Mouse (Mus musculus): ENCODE measurements at regions not wholly inside any gene's neighbourhood (a gene's known extent, or its start where the extent isn't known, plus 50 kb on each side); places are given as distances from the start of the nearest gene placed in this dataset.

DNA sequence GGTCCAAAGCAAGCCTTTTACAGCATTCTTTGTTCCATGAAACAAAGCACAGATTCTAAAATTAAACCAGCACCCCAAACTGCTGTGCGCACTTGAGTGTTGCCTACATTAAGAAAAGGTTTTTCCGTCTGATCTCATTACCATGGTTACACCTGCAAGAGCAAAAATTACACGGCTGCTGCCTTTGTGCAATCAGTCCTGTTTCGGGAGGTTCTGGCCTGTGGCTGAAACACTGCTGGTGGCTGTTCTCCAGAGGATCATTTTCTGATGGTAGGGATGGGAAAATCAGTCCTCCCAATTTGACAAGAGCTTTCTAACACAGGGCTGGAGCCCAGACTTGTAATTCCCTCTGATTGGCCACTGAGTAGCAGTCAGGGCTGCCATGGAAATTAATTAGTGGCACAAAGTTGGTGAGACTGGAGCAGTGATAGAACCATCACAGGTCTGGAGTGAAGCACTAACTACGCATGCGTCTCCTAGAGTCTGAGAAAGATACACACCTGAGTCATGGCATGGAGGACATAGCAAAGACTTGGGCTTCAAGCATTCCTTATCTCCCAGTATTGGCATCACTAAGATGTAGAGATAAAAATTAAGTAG is 114.8 kb upstream of the Fam49a start:
- no peak for ATAC-seq (ENCODE audit: extremely low read depth, insufficient number of reproducible peaks, low FRiP score, poor library complexity, severe bottlenecking)

DNA sequence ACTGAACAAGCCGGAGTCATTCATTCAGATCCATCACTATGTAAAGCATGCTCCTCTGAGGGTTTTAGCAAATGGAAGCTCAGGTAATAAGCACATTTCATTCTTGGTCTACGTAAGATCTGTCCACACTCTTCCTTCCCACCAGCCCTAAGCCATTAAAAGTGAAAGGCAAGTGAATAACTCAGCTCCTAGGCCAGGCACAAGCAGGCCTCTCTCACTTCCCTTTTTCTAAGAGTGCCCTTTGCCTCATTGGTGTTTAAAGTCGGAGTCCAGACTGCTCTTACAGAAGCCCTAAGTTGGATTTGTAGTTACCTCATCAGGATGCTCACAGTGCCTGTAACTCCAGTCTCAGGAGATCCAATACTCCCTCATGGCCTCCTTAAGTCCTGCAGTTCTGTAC is 114.1 kb upstream of the Fam49a start:
- no peak for ATAC-seq (ENCODE audit: extremely low read depth, insufficient number of reproducible peaks, low FRiP score, poor library complexity, severe bottlenecking)

DNA sequence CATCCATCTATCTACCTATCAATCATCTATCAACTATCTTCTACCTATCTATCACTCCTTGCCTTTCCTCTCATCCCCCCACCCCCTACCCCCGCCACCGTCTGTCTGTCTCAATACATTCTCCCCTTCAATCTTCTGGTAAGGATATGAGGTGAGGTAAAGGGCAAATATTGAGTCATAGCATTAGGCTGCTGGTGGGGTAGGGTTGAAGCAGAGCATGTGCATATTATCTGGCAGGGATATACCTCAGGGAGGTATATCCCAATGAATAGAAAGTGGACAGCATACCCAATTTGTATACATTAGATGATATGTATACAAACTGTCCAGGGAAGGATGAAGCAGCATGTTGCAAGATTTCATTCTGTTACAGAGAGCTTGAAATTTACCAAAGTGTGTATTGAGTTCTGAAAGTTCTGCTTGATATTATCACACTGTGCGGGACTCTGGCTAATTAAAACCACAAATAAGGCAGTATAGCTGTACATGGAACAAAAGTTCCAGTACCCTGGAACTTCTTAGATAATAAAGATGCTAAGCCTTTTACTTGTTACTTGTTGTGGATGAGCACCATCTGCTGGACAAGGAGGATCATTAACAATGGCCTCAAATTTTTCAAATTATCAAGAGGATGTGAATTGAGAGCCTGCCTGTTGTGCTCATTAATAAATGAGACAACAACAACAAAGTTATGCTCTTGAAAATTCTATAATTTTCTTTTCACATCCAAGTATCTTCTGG is 113.1 kb upstream of the Fam49a start:
- ATAC-seq (ENCODE audit: extremely low read depth, insufficient number of reproducible peaks, low FRiP score, poor library complexity, severe bottlenecking) = no peak

DNA sequence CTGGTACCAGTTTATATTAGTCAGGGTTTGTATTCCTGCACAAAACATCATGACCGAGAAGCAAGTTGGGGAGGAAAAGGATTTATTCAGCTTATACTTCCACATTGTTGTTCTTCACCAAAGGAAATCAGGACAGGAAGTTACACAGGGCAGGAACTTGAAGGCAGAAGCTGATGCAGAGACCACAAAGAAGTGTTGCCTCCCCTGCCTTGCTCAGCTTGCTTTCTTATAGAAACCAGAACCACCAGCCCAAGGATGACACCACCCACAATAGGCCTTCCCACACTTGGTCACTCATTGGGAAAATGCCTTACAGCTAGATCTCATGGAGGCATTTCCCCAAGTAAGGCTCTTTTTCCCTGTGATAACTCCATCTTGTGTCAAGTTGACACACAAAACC is 97.5 kb upstream of the Fam49a start:
- ATAC-seq (ENCODE audit: extremely low read depth, insufficient number of reproducible peaks, low FRiP score, poor library complexity, severe bottlenecking) = no peak

DNA sequence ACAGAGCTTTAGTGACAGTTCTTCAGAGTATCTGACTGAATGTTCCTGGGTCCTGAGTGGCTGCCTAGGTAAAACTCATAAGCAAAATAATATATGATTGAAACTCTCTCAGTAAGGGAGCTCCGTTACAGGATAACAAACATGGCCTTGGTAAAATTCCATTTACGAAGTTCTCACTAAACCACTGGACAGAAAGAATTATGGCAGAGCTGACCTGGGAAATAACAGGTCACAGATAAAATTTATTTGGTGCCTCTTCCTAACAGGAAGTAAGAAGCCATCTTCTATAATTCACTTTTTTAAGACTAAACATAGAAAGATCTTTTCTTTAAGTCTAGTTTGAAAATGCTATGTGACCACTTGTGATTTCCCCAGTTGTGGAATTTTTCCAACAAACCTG is 91.4 kb upstream of the Fam49a start:
- ATAC-seq (ENCODE audit: extremely low read depth, insufficient number of reproducible peaks, low FRiP score, poor library complexity, severe bottlenecking) = no peak

DNA sequence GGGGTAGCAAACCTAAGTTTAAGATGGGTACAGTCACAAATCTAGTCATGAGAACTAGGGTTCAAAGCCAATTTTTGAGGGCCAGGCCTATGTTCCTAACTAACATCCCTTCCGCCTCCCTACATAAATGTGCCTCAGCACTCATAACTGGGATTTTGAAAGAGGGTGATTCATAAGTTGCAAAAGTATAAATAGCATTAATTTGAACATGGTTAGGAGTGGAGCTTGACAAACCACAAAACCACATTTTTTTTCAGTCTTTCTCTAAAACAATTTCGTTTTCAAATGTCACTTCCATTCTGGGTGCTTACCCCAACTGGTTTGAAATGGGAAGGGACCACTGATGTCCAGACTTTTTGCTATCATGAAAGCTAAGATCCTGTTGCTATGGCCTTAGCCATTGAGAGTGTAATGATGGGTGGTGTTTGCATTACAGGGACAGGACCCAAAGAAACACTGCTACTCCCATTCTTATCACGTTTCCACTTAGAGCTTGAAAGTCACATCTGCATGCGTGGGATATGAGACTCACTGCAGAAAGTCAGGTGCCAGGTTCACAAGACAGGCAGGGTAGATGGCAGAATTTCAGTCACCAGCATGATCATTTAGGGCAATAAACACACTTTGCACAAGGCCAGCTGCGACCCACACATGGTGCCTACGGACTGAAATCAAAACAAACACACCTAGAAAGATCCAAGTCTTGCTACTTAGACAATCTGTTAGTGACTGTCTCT is 89.7 kb upstream of the Fam49a start:
- no peak for ATAC-seq (ENCODE audit: extremely low read depth, insufficient number of reproducible peaks, low FRiP score, poor library complexity, severe bottlenecking)

DNA sequence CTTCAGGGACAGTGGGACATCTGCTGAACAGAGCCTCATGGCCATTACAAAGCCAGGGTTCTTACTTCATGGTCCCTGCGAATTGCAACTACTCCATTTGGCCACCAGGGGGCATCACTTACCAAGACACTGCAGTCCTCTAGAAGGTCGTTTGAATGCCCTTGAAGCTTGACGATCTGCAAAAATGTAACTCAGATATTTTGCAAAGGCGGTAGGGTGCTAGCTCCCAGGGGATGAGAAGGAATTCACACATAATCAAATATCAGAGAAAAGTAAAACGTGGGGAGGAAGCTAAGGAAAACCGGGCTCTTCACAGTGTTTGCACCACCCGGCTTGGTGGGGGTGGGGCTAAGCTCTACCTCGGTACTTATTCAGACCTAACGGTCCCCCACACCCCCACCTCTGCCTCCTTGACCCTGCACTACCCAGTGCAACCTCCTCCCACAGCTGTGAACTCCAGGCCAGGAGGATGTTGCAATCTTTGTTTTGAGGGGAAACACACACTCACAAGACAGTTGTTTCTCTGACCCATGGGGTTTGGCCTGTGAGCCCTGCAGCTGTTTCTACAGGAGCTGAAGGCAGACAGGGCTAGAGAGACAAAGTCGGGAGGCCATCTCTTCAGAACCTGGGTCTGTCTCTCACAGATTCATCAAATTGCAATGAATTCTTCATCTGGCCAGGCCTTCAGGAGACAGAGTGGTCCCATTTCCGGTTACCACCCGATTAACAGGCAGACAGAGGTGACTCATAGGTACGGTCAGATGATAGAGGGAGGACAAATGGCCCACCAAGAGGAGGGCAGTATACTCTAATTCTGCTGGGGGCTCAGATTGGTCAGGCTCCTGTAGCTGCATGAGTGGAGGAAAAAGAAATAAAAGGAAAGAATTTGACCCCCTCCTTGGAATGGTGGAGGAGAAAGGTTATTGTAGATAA is 85.3 kb upstream of the Fam49a start:
- peak; percentile 86 for ATAC-seq (ENCODE audit: extremely low read depth, insufficient number of reproducible peaks, low FRiP score, poor library complexity, severe bottlenecking)

DNA sequence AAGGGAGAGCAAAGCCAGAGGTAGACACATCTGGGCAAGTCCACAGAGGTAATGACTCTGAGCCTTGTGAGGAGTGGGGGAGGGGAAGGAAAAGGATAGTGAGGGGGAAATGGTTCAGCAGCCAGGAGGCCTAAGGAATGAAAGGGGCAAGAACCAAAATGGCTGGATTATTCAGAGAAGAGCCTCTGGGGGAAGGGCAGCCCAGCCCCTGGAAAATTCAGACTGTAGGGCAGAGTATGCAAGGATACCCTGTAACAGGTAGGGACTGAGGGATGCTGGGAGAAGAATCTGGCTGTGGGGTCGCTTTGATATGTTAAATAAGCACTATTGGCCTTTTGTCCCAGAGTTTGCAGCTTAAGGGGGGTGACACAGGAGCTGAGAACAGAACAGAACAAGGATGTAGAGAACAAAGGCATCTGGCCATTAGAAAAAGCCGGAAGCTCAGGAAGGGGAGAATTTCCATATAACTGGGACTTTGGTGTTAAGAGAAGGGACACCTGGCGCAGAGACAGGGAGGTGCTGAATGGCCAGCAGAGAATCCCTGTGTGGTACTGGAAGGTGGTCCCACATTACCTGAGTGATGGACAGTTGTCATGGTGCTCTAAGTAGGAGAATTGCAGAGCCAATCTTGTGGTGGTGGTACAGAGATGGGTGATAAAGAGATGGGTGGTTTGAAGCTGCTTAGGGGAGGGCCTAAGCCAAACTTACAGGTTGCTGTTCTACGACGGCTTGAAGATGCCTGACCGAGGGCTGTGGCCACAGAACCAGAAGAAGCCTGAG is 84.5 kb upstream of the Fam49a start:
- ATAC-seq (ENCODE audit: extremely low read depth, insufficient number of reproducible peaks, low FRiP score, poor library complexity, severe bottlenecking) = no peak

DNA sequence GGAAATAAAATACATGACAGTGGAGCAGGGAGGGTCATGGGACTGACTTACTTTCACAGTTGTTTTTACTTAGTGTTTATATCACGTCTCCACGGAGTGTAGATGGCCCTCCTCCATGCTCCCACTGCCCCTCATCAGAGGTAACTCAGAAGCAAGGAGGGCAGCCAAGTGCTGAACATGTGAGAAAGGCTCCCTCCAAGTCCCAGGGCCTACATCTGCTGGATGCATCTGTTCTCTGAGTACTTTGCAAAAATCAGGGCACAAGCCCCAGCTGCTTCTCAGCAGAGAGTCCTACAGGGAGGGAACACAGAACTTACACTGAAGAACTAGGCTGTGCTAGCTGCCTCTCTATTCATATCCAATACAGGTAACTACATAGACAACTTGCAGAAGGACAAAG is 83.5 kb upstream of the Fam49a start:
- ATAC-seq (ENCODE audit: extremely low read depth, insufficient number of reproducible peaks, low FRiP score, poor library complexity, severe bottlenecking) = no peak

DNA sequence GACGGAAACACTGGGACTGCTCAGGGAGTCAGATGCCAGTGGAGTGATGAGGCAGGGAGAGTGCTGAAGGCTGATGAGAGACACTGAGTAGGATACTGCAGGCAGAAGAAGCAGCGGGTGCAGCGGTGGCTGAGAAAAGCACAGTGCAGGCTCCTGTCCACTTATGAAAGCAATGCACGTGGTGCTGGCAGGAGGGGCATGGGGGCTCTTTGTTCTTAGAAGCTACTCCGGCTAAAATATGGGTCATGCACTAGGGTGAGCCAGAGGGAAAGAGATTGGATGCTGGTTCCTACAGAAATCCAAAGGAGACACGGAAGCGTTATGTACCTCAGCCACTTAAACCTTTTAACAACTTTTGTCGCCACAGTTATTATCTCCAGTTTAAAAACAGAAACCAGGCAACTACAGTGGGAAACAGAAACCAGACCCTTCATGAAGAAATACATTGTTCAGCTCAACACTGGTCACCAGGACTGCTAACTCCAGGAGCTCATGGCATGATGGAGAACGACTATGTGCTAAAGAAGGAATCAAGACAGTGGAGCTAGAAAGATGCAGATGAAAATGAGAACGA is 82.6 kb upstream of the Fam49a start:
- no peak for ATAC-seq (ENCODE audit: extremely low read depth, insufficient number of reproducible peaks, low FRiP score, poor library complexity, severe bottlenecking)

DNA sequence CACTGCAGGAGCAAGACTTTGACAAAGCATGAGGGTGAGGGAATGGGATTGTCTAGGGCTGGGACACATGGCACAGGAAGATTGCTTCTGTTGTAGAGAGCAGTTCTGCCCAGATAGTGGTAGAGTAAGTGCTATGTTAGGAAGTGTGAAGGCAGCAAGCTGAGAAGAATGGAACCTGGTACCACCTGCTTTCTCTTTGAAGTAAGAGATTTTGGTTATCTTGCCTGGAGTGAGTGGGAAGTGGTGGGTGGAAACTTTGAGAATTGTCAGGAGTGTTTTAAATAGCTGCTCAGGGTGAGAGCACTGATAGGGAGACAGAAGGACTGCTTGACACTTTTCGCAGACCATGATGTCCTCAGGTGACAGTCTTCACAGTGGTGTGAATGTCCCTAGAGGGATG is 81.0 kb upstream of the Fam49a start:
- no peak for ATAC-seq (ENCODE audit: extremely low read depth, insufficient number of reproducible peaks, low FRiP score, poor library complexity, severe bottlenecking)

DNA sequence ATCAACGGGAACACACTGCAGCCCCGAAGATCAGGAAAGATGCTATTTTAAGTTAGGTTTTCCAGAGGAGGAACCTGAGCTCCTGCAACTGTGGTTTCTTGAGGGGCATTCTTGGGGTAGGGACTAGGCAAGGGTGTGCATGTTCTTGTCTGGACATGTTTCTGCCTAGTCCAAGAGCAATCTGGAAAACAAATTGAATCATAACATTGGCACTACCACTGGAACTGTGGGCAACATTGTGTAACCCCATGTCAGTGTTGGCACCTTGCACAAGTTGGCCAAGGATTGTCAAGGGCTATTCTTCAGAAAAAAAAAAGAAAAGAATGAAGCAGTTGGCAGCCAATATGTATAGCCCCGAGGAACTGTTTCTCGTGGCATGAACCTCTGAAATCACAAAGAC is 80.3 kb upstream of the Fam49a start:
- no peak for ATAC-seq (ENCODE audit: extremely low read depth, insufficient number of reproducible peaks, low FRiP score, poor library complexity, severe bottlenecking)

DNA sequence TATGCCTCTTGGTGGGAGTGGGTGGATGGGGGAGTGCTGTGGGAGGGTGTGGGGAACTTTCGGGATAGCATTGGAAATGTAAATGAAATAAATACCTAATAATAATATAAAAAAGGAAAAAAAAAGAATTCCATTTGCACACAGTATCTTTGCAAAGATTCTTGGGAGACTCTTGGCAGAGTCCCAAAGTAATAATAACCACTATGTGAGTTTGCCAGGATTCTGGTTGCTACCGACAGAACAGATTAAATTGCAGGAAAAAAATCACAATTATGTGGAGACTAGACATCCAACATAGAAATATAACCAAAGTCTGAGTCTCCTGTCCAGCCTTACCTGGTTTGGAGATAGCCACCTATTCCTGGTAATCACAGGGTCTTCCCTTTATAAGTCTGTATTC is 75.6 kb upstream of the Fam49a start:
- no peak for ATAC-seq (ENCODE audit: extremely low read depth, insufficient number of reproducible peaks, low FRiP score, poor library complexity, severe bottlenecking)

DNA sequence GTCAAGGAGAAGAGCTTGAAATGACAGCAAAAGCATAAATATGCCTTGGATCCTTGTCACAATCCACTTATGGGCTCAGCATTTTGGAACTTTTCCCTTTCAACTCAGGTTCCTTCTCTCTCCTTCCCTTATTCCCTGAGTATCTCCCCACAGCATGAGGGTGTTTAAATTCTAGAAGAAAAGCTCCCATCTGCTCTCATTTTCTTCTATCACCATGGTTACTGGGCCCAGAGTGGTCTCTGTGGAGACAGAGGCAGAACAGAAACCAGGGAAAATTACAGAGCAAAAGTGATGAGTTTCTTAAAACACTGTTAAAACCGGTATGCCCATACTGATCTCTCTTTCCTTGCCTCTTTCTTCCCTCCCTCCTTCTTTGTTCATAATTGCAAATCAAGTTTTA is 66.9 kb upstream of the Fam49a start:
- no peak for ATAC-seq (ENCODE audit: extremely low read depth, insufficient number of reproducible peaks, low FRiP score, poor library complexity, severe bottlenecking)

DNA sequence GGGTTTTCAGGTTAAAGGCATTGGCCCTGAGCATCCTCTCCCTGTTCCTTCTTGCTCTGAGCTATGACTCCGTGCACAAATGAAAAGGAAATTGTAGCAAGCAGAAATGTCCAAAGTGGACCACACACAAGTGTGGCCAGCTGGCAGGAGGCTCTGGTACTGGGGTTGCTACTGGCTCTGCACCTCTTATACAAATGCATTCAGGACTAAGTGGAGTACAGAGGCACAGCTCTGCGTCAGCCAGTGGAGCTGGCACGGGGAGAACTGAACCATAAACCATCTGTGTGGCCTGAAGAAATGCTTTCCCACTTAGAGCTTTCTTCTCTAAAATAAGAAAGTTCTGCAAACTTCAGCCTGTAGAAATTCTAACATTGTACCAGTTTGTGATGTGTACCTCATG is 65.3 kb upstream of the Fam49a start:
- ATAC-seq (ENCODE audit: extremely low read depth, insufficient number of reproducible peaks, low FRiP score, poor library complexity, severe bottlenecking) = no peak

DNA sequence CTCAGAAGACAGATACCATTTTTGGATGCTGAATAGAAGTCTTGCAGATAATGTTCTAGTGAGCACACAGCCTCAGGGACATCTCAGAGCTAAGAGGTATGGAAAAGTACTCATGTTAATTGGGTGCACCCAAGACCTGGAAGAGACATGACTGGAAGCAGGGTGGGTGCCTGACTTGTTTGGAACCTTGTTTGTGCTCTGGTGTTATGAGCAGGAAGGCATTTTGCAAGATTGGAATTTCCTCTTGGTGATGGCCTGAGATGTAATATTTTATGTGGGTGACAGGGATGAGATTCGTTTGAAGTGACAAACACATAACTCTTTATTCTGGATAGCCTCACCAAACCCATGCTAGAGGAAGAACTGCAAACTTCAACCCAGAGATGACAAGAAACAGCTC is 53.7 kb upstream of the Fam49a start:
- no peak for ATAC-seq (ENCODE audit: extremely low read depth, insufficient number of reproducible peaks, low FRiP score, poor library complexity, severe bottlenecking)

Data from neutrophil, adult 5-6 weeks (primary cell).